Mouse (Mus musculus) c-Kit-negative CD71-positive TER-119-positive erythroid progenitor cells, embryonic 14.5 days (primary cell): ENCODE measurements at regions not wholly inside any gene's neighbourhood (a gene's known extent, or its start where the extent isn't known, plus 50 kb on each side); places are given as distances from the start of the nearest gene placed in this dataset.

Source experiments
- DNase-seq: peaks from one replicate; pipeline ENCODE4 v3.0.0-alpha.2; 2013; ENCODE audit warnings: low read depth, low spot score

- no peak for DNase-seq
These were observed 63.8 kb upstream of the Dscam start for GRCm38 (mm10) chr16:97234321-97234720.

DNA sequence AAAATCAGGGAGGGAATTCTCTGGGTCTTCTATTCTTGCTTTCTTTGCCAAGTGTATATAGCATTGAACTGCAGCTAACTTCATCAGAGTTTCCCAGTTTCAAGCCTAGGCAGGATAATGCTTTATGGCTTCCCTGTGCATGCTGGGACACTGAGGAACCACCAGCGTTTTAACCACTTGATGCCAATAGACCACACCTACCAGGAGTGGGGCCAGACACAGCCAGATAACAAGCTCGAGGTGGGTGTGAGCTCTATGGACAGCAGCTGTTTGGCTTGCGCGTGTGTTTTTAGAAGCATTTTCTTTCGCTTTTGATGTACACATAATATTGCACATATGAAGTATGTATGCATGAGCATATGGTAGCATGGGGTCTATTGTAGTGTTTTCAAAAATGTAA, 69.1 kb upstream of the Dscam start:
- no peak for DNase-seq

DNA sequence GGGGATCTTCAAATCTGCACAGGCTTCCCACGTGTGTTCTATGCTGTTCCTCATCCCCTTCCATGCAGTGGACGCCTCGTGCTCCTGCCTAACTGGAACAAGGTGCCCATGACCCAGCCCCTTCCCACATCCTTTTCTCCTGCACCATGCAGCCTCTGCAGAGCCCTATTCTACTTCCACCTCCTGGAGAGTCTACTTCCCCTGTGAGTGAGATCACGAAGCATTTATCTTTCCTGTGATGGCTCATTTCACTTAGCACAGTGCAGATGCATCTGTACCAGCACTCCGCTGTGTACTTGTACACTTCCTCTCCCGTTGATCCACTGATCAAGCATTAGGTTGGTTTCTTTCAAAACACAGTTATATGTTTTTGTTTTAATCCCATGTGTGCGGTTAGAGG, 69.5 kb upstream of the Dscam start:
- no peak for DNase-seq

GRCm38 (mm10) chr16:97240859-97241360, 70.4 kb upstream of the Dscam start:
- DNase-seq = no peak

DNA sequence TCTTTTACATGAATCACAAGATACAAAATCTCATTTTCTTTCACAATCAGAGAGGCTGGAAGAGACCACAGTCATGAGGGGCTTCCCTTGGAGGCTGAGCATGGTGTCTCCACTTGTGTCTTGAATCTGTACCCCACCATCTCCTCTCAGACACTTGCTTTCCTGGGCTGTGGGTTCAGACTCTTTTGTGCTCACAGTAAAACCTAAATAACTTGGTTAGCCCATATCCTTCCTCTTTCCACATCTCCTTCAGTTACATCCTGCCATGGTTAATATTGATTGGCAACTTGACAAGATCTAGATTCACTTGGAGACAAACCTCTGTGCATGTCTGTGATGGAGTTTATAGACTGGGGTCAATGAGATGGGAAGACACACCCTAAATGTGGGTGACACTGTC, 71.1 kb upstream of the Dscam start:
- no peak for DNase-seq

DNA sequence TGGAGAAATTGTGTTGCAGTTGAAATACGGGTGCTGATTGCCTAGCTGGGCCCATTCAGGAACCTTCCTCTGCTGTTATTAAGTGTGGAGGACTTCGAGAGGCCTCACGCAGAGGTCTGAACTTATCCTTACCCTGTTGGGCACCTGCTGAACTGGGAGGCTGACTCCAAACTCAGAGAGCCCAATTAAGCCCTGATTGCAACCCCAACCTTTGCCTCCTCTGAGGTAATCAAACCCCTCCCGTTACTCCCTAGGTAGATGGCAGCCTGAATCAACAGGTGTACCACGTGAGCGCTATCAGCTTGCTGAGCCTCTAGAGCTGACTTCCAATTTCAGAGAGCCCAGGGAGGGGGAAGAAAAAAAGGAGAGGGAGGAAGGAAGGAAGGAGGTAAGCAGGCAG, 79.9 kb upstream of the Dscam start:
- no peak for DNase-seq

DNA sequence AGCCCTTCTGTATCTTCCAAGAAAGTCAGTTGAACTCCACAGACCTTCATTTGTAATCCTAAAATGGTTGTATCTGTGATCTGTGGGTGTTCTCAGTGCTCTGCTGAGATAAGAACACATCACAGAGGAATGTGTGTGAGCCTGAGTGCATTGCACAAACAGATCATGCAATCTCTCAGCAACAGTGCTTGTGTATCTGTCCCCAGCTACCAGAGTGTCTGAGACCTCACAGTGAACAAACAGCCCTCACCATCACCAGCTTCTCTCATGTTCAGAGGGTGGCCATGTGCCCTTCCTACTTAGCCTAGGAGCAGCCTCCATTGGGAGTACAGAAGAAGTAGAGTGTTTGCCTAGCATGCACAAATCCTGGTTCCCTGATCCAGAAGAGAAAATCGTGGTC, 82.0 kb upstream of the Dscam start:
- no peak for DNase-seq

GRCm38 (mm10) chr16:97252997-97253635, 82.6 kb upstream of the Dscam start:
- no peak for DNase-seq

DNA sequence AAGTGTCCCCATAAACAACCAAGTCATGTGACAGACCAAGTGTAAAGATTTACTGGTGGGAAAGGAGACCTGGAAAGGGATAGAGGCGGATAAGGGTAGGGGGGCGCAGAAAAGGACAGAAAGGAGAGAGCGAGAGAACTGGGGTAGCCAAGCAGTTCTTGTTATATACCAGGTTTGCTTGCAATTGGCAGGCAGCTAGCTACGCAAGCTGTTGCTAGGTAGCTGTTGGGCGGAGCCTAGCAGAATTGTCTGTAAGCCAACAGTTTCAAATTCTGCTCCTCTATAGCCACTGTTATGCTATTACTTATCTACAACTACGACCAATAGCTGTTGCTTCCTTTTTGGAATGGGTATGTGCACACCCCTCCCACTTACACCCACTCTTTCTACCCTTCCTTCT, 88.3 kb upstream of the Dscam start:
- no peak for DNase-seq

DNA sequence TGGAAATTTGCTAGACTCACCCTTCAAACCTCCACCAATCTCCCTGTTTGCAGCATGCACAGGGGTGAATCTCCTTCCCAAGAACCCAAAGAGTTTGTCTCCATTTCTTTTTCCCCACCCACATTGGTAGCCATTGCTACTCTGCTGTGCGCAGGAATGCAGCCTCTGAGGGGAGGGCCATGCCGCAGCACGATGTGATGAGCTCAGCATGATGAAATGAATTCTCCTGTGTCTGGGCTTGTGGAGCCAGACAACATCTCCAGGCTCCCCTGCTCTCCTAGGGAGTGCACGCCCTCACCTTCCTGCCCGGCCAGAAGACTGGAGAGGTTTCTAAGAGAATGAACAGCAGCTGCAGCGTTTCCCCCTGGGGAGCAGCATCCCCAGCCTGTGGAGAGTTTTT, 92.9 kb upstream of the Dscam start:
- DNase-seq = no peak

GRCm38 (mm10) chr16:97270417-97271133, 86.0 kb upstream of the Bace2 start:
- DNase-seq = no peak

DNA sequence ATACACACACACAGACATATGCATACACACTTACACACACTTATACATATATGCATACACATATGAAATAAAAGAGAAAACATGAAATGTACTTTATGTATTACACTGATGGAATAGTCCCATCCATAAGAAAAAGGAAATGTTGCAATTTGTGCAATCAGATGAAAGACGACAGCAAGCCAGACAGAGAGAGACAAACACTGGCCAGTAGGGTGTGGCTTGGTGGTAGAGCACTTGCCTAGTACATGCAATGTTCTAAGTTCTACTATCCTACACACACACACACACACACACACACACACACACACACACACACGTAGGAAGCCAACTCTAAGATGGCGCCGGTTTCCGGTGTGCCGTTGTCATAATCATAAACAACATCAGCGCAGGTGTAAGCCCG, 85.3 kb upstream of the Bace2 start:
- DNase-seq = no peak

GRCm38 (mm10) chr16:97272035-97272631, 84.4 kb upstream of the Bace2 start:
- DNase-seq = peak; percentile 11

DNA sequence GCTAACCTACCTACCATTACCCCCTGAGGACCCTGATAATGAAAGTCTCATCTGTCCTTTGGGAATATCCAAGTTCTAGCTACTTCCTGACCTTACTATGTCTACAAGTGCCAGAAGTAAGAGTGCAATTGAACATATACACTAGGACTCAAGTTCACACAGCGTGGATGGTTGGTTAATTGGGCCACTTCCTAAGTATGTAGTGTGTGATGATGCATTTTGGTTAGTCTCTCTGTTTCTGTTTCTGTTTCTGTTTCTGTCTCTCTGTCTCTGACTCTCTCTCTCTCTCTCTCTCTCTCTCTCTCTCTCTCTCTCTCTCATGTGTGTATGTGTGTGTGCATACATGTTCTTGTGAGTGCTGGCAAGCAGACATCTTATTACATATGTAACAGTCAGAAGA, 77.6 kb upstream of the Bace2 start:
- DNase-seq = no peak

DNA sequence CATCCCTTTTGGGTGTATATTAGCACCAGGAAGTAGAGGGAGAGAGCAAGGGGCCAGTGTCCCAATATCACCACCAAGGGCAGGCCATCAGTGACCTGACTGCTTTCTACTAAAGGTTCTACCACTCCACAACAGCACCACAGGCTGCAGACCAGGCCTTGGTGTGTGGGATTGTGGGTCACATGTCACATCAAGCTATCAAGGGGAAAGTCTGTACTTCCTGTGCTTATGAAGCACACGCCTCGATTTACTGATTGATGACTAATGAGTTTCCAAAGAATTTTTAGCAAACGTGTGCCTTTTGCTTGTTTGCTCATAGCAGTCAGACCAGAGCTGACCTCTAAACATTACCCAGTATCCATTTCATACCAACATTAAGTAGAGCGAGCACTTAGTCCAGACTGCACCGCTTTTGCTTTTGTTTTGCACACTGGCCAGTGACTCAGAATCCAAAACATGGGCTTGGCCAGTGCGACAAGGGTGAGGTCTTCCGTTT, 74.9 kb upstream of the Bace2 start:
- DNase-seq = no peak

DNA sequence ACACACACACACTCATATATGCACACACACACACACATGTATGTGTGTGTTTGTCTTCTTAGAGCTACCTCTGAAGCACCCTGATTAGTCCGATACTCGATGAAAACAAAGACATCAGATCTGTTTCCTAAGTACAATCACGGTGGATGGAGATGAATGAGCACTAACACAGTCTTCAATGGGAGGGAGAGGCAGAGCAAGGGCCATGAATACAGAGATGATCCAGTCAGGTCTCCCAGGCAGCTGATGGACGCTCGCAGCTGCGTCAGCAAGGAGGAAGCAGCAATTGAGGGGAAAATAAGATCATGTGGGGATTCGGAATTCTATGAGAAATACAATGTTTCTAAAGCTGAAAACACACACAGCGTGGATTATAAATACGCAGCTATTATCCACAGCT, 73.6 kb upstream of the Bace2 start:
- DNase-seq = no peak

- no peak for DNase-seq
These were observed 70.6 kb upstream of the Bace2 start for GRCm38 (mm10) chr16:97285886-97286447.

GRCm38 (mm10) chr16:97286717-97287116, 69.8 kb upstream of the Bace2 start:
- no peak for DNase-seq

DNA sequence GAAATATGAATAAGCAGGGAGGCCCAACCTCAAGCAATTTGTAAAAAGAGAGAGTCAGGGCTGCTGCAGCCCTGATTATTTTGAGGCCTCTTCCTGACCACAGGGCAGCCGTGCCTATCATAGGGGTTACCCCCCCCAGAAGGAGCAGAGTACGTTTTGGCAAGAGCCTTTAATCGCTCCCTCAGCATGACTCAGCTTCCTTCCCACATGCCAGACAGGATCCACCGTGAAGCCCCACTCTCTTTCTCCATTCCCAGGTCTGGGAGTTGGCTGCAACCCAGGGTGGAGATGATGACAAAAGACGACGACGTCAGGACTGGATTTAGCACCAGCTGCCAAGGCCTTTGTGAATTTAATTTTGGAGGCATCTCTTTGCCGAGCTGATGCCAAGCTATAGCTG, 67.9 kb upstream of the Bace2 start:
- no peak for DNase-seq

DNA sequence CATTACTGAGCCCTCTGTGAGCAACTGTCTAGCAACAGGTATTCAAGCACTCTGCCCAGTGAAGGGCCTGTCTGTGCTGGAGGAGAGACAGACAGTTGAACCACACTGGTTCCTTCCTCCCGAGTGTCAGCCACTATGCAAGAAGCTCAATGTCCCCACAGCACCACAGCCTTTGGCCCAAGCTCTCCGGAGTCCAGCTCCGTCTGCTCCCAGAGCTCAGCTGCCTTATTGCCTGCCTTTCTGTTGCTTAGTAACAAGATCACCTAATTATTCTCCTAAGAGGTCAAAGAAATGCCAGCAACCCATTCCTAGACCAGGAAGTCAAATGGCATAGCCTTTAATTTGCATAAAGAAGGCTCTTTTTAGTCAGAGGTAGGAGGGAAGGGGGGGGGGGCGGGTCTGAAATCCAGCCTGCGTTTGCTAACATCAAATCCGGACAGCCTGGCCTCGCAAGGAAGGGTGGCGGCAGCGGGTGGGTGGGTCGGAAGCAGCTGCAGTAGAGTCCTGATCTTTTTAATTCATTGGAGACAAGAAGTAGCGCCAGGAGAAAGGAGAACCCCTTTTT, 64.0 kb upstream of the Bace2 start:
- no peak for DNase-seq

GRCm38 (mm10) chr16:97293273-97293672, 63.3 kb upstream of the Bace2 start:
- DNase-seq = no peak

DNA sequence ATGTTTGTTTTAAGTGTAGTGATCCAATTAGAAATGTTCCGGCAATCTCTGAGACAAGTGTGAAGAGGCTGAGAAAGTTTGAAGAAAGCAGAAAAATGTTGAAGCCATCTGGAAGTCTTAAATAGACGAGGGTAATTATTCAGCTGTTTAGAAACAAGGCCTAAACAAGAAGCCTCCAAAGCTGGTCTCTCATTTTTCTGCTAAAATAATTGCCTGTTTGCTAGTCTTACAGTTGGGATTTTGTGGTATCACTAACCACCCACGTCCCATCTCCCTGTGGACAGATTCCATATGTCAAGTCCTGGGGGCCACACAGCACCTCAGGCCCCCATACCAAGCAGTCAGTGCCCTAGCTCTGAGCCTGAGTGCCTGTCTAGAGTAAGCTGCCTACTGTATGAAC, 59.4 kb upstream of the Bace2 start:
- DNase-seq = no peak
